Mouse (Mus musculus): ENCODE data around the gene Arhgap31. TPM values are rescaled to one million over a fixed set of nuclear protein-coding genes. Genes with fewer than 3 reads are reported as not detected.
"Not testable (repeated sequence)": the region's sequence is repeated elsewhere in the genome, so short reads cannot be mapped to it uniquely, and the experiment has no call there.

Arhgap31 gene
- polyA plus RNA-seq, 1 experiment from 2014 or later: 7.4 TPM

DNA sequence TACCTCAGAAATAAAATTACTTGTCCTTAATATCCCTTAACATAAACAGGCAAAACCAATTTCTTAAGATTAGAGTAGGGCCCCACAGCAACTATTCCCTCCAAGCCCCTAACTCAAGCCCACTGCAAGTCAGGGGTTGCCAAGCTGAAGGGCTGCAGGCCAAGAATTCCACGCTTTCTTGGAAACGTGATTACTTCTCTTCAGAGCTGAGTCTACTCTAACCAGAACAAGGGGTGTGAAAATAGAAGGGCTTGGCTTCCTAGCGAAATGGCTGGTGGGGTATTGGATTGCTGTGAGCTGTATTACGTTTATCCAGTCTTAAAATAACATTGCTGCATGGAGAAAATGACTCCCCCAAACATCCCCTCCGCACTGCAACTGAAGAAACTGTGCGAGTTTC lies 25.4 kb downstream of the Arhgap31 start:
- H3K4me3 ChIP-seq (ENCODE audit: low read depth, low read length): no peak overlapping the region
- WGBS: 69% methylated on average over 6 of the region's 6 CpGs
- H3K27ac ChIP-seq (ENCODE audit: low read depth, low read length): no peak overlapping the region
- H3K4me2 ChIP-seq: no peak overlapping the region
- DNase-seq (ENCODE audit: low spot score): no peak
- H3K36me3 ChIP-seq (ENCODE audit: control insufficient read depth, insufficient read depth, low read length): no peaks in the 10 kb centered on the region
- ATAC-seq (replicated peaks; ENCODE audit: low FRiP score): no peak
- no peaks in the 10 kb centered on the region for H3K4me1 ChIP-seq (replicated peaks; ENCODE audit: control insufficient read depth, insufficient read depth, low read length)
- H3K9me3 ChIP-seq (ENCODE audit: control insufficient read depth, low read length): no peaks in the 10 kb centered on the region
- no peaks in the 10 kb centered on the region for H3K27me3 ChIP-seq (replicated peaks; ENCODE audit: control insufficient read depth, insufficient read depth, low read length)
- H3K9ac ChIP-seq (ENCODE audit: low read depth, low read length): no peak overlapping the region

DNA sequence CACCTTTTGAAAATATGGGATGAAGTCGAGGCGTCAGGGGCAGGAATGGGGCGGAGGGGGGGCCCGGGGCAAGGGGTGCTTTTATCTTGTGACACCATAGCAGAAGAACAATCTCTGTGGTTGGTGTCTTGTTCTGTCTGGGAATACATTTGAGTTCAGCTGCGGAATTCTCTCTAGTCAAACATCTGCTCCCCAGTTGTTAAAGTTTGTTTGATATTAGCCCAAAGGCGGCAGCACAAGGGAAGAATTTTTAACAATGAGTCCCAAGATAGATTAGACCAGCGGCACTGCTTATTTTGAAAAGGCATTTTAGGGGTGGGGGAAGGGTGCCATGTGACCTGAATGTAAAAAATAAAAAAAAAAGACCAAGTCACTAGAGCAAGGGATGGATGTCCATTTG lies 30.0 kb downstream of the Arhgap31 start:
- ATAC-seq (replicated peaks; ENCODE audit: low FRiP score): no peak
- Histone ChIP-seq H3K4me1 (replicated peaks; ENCODE audit: control insufficient read depth, insufficient read depth, low read length) (no peaks in the 10 kb centered on the region), H3K4me3 (ENCODE audit: low read depth, low read length) (no peak overlapping the region), H3K4me2 (no peak overlapping the region), H3K9me3 (ENCODE audit: control insufficient read depth, low read length) (no peaks in the 10 kb centered on the region), H3K36me3 (ENCODE audit: control insufficient read depth, insufficient read depth, low read length) (no peaks in the 10 kb centered on the region), H3K9ac (ENCODE audit: low read depth, low read length) (no peak overlapping the region), H3K27me3 (replicated peaks; ENCODE audit: control insufficient read depth, insufficient read depth, low read length) (no peaks in the 10 kb centered on the region), H3K27ac (ENCODE audit: low read depth, low read length) (no peak overlapping the region)
- DNase-seq (ENCODE audit: low spot score): no peak
- WGBS: 63% methylated on average over 7 of the region's 7 CpGs

DNA sequence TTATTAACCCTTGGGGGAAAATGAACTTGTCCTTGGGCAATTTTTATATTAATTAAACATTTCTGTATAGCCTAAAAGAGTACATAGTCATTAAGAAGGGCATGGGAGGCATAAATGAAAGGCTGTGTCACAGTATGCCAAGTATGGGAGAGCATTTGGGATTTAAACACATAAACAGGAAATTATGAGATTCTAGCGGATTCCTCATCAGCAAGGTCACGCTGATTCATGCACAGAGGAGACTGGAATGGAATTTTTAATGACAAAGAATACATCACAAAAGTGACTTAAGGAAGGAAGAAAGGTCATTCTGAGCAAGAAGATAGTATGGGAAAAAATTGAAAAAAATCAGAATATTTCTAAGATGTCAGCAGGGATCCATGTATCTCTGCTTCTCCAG lies 31.8 kb downstream of the Arhgap31 start:
- Histone ChIP-seq H3K4me2 (no peak overlapping the region), H3K27me3 (replicated peaks; ENCODE audit: control insufficient read depth, insufficient read depth, low read length) (no peaks in the 10 kb centered on the region), H3K27ac (ENCODE audit: low read depth, low read length) (no peak overlapping the region), H3K4me3 (ENCODE audit: low read depth, low read length) (no peak overlapping the region), H3K9me3 (ENCODE audit: control insufficient read depth, low read length) (no peaks in the 10 kb centered on the region), H3K36me3 (ENCODE audit: control insufficient read depth, insufficient read depth, low read length) (no peaks in the 10 kb centered on the region), H3K4me1 (replicated peaks; ENCODE audit: control insufficient read depth, insufficient read depth, low read length) (no peaks in the 10 kb centered on the region), H3K9ac (ENCODE audit: low read depth, low read length) (no peak overlapping the region)
- 91% methylated on average over 2 of the region's 2 CpGs for WGBS
- DNase-seq (ENCODE audit: low spot score) (no peak), ATAC-seq (replicated peaks; ENCODE audit: low FRiP score) (no peak)

DNA sequence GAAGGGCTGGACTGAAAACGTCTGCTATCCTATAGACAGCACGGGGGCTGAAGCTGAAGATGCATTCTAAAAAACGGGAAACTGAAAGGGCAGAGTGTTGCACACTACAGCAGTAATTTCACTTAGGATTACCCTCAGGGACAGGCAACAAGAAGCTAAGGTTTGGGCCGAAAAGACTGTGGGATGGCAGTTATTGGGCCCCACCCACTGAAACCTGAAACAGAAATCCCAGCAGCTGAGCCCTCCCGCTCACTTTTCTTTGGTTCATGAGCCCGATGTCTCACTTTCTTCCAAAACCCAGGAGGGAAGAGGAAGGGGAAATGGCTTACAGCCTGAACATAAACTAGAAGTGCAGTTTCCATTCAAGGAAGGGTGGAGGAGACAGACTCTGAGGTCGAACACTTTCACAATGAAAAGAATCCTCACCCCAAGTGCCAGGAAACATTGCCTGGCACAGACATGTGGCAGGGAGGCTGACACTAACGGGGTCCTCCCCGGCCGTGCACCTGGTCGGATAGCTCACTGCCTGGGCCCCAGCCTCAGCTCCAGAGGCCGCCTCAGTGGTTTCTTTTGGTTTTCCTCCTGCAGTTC lies 33.5 kb downstream of the Arhgap31 start:
- no peak for DNase-seq (ENCODE audit: low spot score)
- no peaks in the 10 kb centered on the region for H3K4me1 ChIP-seq (replicated peaks; ENCODE audit: control insufficient read depth, insufficient read depth, low read length)

DNA sequence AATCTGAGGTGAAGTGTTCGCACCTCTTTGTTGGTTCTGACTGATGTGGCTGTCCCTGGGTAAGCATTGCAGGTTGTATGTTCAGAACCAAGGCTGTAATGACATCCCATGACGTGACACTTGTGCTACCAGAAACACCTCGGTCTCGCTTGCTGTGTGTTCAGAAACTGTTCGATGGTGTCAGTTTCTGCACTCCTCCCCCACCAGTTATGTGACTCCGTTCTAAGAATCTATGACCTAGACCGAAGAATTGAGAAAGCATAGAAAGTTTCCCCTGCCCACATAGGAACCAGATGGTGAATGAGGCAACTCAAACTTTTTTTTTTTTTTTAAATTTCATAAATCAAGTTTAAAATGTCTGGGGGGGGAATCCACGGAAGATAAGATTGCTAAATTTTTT lies 34.2 kb downstream of the Arhgap31 start:
- DNase-seq (ENCODE audit: low spot score) (no peak), ATAC-seq (replicated peaks; ENCODE audit: low FRiP score) (no peak)
- Histone ChIP-seq H3K4me3 (ENCODE audit: low read depth, low read length) (no peak overlapping the region), H3K27me3 (replicated peaks; ENCODE audit: control insufficient read depth, insufficient read depth, low read length) (no peaks in the 10 kb centered on the region), H3K36me3 (ENCODE audit: control insufficient read depth, insufficient read depth, low read length) (no peaks in the 10 kb centered on the region), H3K9me3 (ENCODE audit: control insufficient read depth, low read length) (no peaks in the 10 kb centered on the region), H3K27ac (ENCODE audit: low read depth, low read length) (no peak overlapping the region), H3K9ac (ENCODE audit: low read depth, low read length) (no peak overlapping the region), H3K4me2 (no peak overlapping the region), H3K4me1 (replicated peaks; ENCODE audit: control insufficient read depth, insufficient read depth, low read length) (no peaks in the 10 kb centered on the region)
- WGBS: 76% methylated on average over 8 of the region's 8 CpGs

More for the DNA sequence above, 33.5 kb downstream of the Arhgap31 start:
- 39% methylated on average over 12 of the region's 12 CpGs for WGBS
- Histone ChIP-seq H3K9ac (ENCODE audit: low read depth, low read length) (no peak overlapping the region), H3K4me3 (ENCODE audit: low read depth, low read length) (no peak overlapping the region), H3K36me3 (ENCODE audit: control insufficient read depth, insufficient read depth, low read length) (no peaks in the 10 kb centered on the region), H3K4me2 (no peak overlapping the region), H3K27ac (ENCODE audit: low read depth, low read length) (no peak overlapping the region), H3K27me3 (replicated peaks; ENCODE audit: control insufficient read depth, insufficient read depth, low read length) (no peaks in the 10 kb centered on the region), H3K9me3 (ENCODE audit: control insufficient read depth, low read length) (no peaks in the 10 kb centered on the region)
- no peak for ATAC-seq (replicated peaks; ENCODE audit: low FRiP score)

DNA sequence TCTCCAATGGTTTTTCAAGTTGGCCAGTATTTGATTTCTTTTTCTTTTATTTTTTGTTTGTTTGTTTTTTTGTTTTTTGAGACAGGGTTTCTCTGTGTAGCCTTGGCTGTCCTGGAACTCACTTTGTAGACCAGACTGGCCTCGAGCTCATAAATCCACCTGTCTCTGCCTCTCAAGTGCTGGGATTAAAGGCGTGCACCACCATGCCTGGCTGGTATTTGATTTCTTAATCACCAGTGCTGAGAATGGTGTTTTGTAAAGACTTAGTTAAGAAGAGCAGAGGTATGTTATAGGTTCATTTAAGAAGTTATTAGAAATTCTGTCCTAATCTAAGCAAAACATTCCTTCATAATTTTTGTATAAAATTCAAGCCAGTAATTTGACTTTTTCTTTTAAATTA lies 35.1 kb downstream of the Arhgap31 start:
- DNase-seq (ENCODE audit: low spot score); H3K4me3 ChIP-seq (ENCODE audit: low read depth, low read length); H3K36me3 ChIP-seq (ENCODE audit: control insufficient read depth, insufficient read depth, low read length); H3K9ac ChIP-seq (ENCODE audit: low read depth, low read length); H3K4me1 ChIP-seq (replicated peaks; ENCODE audit: control insufficient read depth, insufficient read depth, low read length); H3K4me2 ChIP-seq; H3K9me3 ChIP-seq (ENCODE audit: control insufficient read depth, low read length); H3K27me3 ChIP-seq (replicated peaks; ENCODE audit: control insufficient read depth, insufficient read depth, low read length); H3K27ac ChIP-seq (ENCODE audit: low read depth, low read length); ATAC-seq (replicated peaks; ENCODE audit: low FRiP score): not testable (repeated sequence)
- 80% methylated on average over 2 of the region's 2 CpGs for WGBS

DNA sequence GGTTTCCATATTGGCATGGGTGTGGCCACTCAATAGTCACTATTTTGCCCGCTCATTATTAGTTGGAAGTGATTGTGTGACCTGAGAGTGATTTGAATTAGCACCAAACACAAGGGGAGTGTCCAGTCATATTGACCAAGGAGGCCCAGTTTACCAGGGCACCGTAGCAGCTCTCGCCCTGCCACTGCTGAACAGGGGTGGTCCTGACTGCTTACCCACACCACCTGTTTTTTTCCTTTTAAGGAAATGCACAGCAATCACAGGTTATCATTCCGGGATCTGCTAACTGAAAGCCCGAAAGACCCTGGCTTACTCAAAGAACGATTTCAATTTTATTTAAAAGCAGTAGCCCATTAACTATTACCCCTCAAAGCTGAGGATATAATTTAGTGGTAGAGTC lies 35.9 kb downstream of the Arhgap31 start:
- Histone ChIP-seq H3K27me3 (replicated peaks; ENCODE audit: control insufficient read depth, insufficient read depth, low read length) (0 out of 2 replicates have a peak, but pooled peaks cover 2% of the 10 kb centered on the region), H3K4me3 (ENCODE audit: low read depth, low read length) (no peak overlapping the region), H3K9me3 (ENCODE audit: control insufficient read depth, low read length) (no peaks in the 10 kb centered on the region), H3K36me3 (ENCODE audit: control insufficient read depth, insufficient read depth, low read length) (no peaks in the 10 kb centered on the region), H3K27ac (ENCODE audit: low read depth, low read length) (no peak overlapping the region), H3K9ac (ENCODE audit: low read depth, low read length) (no peak overlapping the region), H3K4me1 (replicated peaks; ENCODE audit: control insufficient read depth, insufficient read depth, low read length) (no peaks in the 10 kb centered on the region), H3K4me2 (no peak overlapping the region)
- DNase-seq (ENCODE audit: low spot score): no peak
- WGBS: 83% methylated on average over 6 of the region's 6 CpGs
- ATAC-seq (replicated peaks; ENCODE audit: low FRiP score): no peak

DNA sequence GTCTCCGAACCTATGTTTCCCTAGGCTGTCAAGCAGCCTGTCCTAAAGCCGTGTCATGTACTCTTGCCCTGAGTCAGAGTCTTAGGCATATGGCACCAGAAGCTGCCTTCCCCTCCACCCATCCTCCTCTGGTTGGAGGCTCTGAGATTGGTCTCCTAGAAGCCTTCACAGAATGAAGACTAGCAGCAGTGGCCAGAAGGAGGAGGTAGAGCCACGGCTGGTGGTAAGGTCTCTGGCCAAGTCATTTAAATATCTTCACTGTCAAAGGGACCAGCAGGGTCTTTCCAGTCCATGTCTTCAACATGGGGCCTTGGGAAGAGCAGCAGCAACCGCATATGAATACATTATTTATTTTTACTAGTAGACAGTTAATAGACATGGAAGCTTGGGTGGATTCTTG lies 36.4 kb downstream of the Arhgap31 start:
- H3K27ac ChIP-seq (ENCODE audit: low read depth, low read length): no peak overlapping the region
- no peak overlapping the region for H3K9ac ChIP-seq (ENCODE audit: low read depth, low read length)
- no peak overlapping the region for H3K4me3 ChIP-seq (ENCODE audit: low read depth, low read length)
- 0 out of 2 replicates have a peak, but pooled peaks cover 2% of the 10 kb centered on the region for H3K27me3 ChIP-seq (replicated peaks; ENCODE audit: control insufficient read depth, insufficient read depth, low read length)
- no peaks in the 10 kb centered on the region for H3K9me3 ChIP-seq (ENCODE audit: control insufficient read depth, low read length)
- no peak for DNase-seq (ENCODE audit: low spot score)
- H3K4me2 ChIP-seq: no peak overlapping the region
- no peak for ATAC-seq (replicated peaks; ENCODE audit: low FRiP score)
- no peaks in the 10 kb centered on the region for H3K4me1 ChIP-seq (replicated peaks; ENCODE audit: control insufficient read depth, insufficient read depth, low read length)
- WGBS: 90% methylated on average over 4 of the region's 4 CpGs
- no peaks in the 10 kb centered on the region for H3K36me3 ChIP-seq (ENCODE audit: control insufficient read depth, insufficient read depth, low read length)

DNA sequence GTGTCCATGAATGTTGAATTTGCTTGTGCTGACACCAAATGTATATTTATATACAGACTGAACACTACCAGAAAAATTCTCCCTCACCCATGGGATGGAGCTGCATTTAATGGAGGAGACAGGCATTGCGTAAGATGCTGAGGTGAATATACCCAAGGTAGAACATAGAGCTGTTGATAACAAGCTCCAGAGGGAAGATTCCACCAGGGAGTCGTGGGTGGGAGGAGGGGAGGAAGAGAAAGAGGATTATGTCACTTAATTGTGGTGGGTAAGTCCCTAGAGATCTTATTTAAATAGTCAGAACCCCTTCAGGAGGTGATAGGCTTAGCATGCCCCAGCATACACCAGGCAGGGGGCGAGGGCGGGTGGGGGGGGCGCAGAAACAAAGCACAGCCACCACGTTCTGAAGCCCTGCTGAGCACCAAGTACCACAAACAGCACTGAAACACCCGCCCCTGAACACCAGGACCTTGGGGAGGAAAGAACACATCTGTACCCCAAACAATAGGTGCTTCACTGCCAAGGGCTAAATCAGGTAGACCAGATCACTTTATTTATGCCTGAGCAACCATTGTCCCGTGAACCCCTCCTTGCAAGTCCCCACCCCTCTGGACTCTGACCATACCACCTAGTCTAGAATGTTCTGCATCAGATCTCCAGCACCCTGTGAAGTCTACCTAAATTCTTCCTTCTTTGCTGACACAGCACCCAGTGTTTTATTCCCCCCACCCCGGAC lies 37.3 kb downstream of the Arhgap31 start:
- H3K9me3 ChIP-seq (ENCODE audit: control insufficient read depth, low read length): no peaks in the 10 kb centered on the region
- H3K4me2 ChIP-seq: no peak overlapping the region
- H3K36me3 ChIP-seq (ENCODE audit: control insufficient read depth, insufficient read depth, low read length): no peaks in the 10 kb centered on the region
- no peaks in the 10 kb centered on the region for H3K4me1 ChIP-seq (replicated peaks; ENCODE audit: control insufficient read depth, insufficient read depth, low read length)
- H3K27ac ChIP-seq (ENCODE audit: low read depth, low read length): no peak overlapping the region
- no peak overlapping the region for H3K9ac ChIP-seq (ENCODE audit: low read depth, low read length)
- 64% methylated on average over 9 of the region's 9 CpGs for WGBS
- no peak for ATAC-seq (replicated peaks; ENCODE audit: low FRiP score)
- no peak overlapping the region for H3K4me3 ChIP-seq (ENCODE audit: low read depth, low read length)
- no peak for DNase-seq (ENCODE audit: low spot score)
- H3K27me3 ChIP-seq (replicated peaks; ENCODE audit: control insufficient read depth, insufficient read depth, low read length): 0 out of 2 replicates have a peak, but pooled peaks cover 2% of the 10 kb centered on the region

All from liver, embryonic 11.5 days (tissue).